ENCODE assay signal across 12 mouse cellular contexts in genomic region chr2:126302381-126302780, GRCm38 (mm10).
DNase-seq lines count a peak whose midpoint lies in the region.
"Had no signal": no experiment of that assay in that cellular context is flagged by ENCODE, and none has a peak within 500 bp of the region (broad histone marks: within the 10 kb centered on the region; RNA-seq: fewer than 3 reads in every experiment).

No protein-coding gene starts in this region.

- DNase-seq in 3T3-L1 (ENCODE audit: low read depth, low spot score) (peak; percentile 30), ES-CJ7 (ENCODE audit: low read depth, low spot score) (peak; percentile 91), ZHBTc4 (ENCODE audit: low read depth, low spot score) (peak; percentile 79)
- DNase-seq in kidney, adult 18-20 months: no peak
- no peak for DNase-seq in gastrocnemius, postnatal 14 days
- DNase-seq in embryo, embryonic 10.5 days (ENCODE audit: low spot score): no peak
- DNase-seq: cerebellum, adult 11 months; cerebellum, adult 9-11 months; cerebellum, postnatal 36 days; gastrocnemius, postnatal 36 days; kidney, adult 11 months; kidney, adult 9 months had no signal

- intact Hi-C loops in gastrocnemius, postnatal 14 days (cut with DNase I; ENCODE audit: low total_unique reads): no loop called here

Comparison
In these comparisons a context has a peak if more than half of its experiments do, and no peak if none do; other contexts are left out.
1. DNase-seq: peak in 3T3-L1 (single experiment), ES-CJ7 (single experiment) and ZHBTc4 (single experiment); none in kidney, adult 18-20 months (single experiment), gastrocnemius, postnatal 14 days (single experiment) and embryo, embryonic 10.5 days (single experiment).